Mouse (Mus musculus) myocyte (in vitro differentiated cells): ENCODE measurements around the gene Syt15. TPM values are rescaled to one million over a fixed set of nuclear protein-coding genes. Genes with fewer than 3 reads are reported as not detected.
A peak's percentile ranks its signal among the peaks of the same experiment; 100 is the strongest.

Source experiments
- H3K27me3 ChIP-seq: one replicate; pipeline ENCODE4 v1.6.1; 2011; ENCODE audit not compliant: control insufficient read depth, insufficient read depth, insufficient read length
- H3K36me3 ChIP-seq: one replicate; pipeline ENCODE4 v1.6.1; 2011; ENCODE audit not compliant: control insufficient read depth, insufficient read depth
- H3K4me2 ChIP-seq: one replicate; pipeline ENCODE4 v1.6.1; 2011; ENCODE audit warnings: low read depth, control low read depth
- H3K4me3 ChIP-seq: one replicate; pipeline ENCODE4 v1.5.1; 2011; ENCODE audit warnings: mild to moderate bottlenecking, control low read depth, moderate library complexity
- H3K79me2 ChIP-seq: one replicate; pipeline ENCODE4 v1.6.1; 2011; ENCODE audit not compliant: control insufficient read depth, insufficient read depth
- H3ac ChIP-seq: one replicate; pipeline ENCODE4 v1.6.1; 2011; ENCODE audit not compliant: control insufficient read depth, insufficient read length
- CEBPB ChIP-seq: IDR thresholded peaks from 2 replicates; pipeline ENCODE4 v1.6.1; 2011; ENCODE audit warnings: mild to moderate bottlenecking, moderate library complexity; ENCODE audit not compliant: poor library complexity, insufficient read depth, severe bottlenecking
- E2F4 ChIP-seq: IDR thresholded peaks from one replicate; pipeline ENCODE4 v1.6.1; 2011; ENCODE audit warnings: mild to moderate bottlenecking, control low read depth, moderate library complexity; ENCODE audit not compliant: insufficient read depth
- MAX ChIP-seq: IDR thresholded peaks from one replicate; pipeline ENCODE4 v1.6.1; 2011; ENCODE audit warnings: low read depth, mild to moderate bottlenecking, control low read depth
- MYOD1 ChIP-seq, 3 experiments: IDR thresholded peaks; one replicate each; pipeline ENCODE4 v1.6.1; 2011; ENCODE audit warnings: control low read depth in 2 of 3, low read depth in 2 of 3, mild to moderate bottlenecking in 2 of 3, moderate library complexity in 1 of 3; ENCODE audit not compliant: insufficient read length in 2 of 3, control insufficient read depth in 1 of 3
- MYOG ChIP-seq, 3 experiments: IDR thresholded peaks; one replicate each; pipeline ENCODE4 v1.6.1; 2011; ENCODE audit warnings: control low read depth in 2 of 3, low read depth in 2 of 3, mild to moderate bottlenecking in 2 of 3; ENCODE audit not compliant: insufficient read length in 2 of 3, control insufficient read depth in 1 of 3, insufficient read depth in 1 of 3
- POLR2A ChIP-seq: IDR thresholded peaks from one replicate; pipeline ENCODE4 v1.6.1; 2011; ENCODE audit warnings: low read depth, mild to moderate bottlenecking, control low read depth, moderate library complexity; ENCODE audit not compliant: insufficient read length
- POLR2AphosphoS2 ChIP-seq: IDR thresholded peaks from one replicate; pipeline ENCODE4 v1.6.1; 2011; ENCODE audit warnings: low read depth, control low read depth; ENCODE audit not compliant: insufficient read length
- REST ChIP-seq: IDR thresholded peaks from one replicate; pipeline ENCODE4 v1.6.1; 2011; ENCODE audit warnings: mild to moderate bottlenecking, control low read depth, moderate library complexity; ENCODE audit not compliant: insufficient read depth, insufficient read length
- SRF ChIP-seq: IDR thresholded peaks from one replicate; pipeline ENCODE4 v1.6.1; 2011; ENCODE audit warnings: low read depth; ENCODE audit not compliant: control insufficient read depth, insufficient read length
- TCF12 ChIP-seq: IDR thresholded peaks from one replicate; pipeline ENCODE4 v1.6.1; 2011; ENCODE audit warnings: mild to moderate bottlenecking, control low read depth; ENCODE audit not compliant: poor library complexity, insufficient read depth, severe bottlenecking
- TCF3 ChIP-seq: IDR thresholded peaks from one replicate; pipeline ENCODE4 v1.6.1; 2011; ENCODE audit warnings: low read depth, control low read depth; ENCODE audit not compliant: insufficient read length
- USF1 ChIP-seq: IDR thresholded peaks from one replicate; pipeline ENCODE4 v1.6.1; 2011; ENCODE audit warnings: low read depth, mild to moderate bottlenecking, control low read depth, moderate library complexity
- polyA plus RNA-seq: library from polyadenylated mRNA; unstranded; fragments of >200 nt; fragmentation: generic; extraction: Trizol; gene quantifications from one replicate; pipeline ENCODE4 v1.2.1, GENCODE M21; 2012; ENCODE audit warnings: missing spikeins

Syt15 gene
- polyA plus RNA-seq, 1 experiment, result not detected

DNA sequence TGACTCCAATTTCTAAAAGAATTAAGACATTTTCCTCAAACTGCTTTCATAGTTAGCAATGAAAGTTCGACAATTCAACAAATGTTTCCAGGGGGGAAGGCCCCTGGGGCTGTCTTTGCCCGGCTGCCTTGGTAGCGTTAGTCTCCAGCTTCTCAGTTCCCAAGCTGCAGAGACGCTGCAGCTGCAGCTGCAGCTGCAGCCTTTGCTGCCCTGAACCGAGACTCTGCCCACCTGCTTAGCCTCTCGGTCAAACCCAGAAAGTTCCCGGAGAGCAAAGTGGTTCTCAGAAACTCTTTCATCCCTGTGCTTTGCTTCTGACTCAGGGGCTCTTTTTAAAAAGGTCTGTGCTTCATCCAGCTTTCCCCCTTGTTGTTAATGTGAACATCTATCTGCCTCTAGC, 12.9 kb downstream of the Syt15 start:
- no peaks in the 10 kb centered on the region for H3K36me3 ChIP-seq
- no peak for TF ChIP-seq POLR2AphosphoS2
- TF ChIP-seq POLR2A, result no peak
- no peak for TF ChIP-seq TCF12
- no peak for TF ChIP-seq SRF
- TF ChIP-seq USF1, result no peak
- no peak for TF ChIP-seq TCF3

DNA sequence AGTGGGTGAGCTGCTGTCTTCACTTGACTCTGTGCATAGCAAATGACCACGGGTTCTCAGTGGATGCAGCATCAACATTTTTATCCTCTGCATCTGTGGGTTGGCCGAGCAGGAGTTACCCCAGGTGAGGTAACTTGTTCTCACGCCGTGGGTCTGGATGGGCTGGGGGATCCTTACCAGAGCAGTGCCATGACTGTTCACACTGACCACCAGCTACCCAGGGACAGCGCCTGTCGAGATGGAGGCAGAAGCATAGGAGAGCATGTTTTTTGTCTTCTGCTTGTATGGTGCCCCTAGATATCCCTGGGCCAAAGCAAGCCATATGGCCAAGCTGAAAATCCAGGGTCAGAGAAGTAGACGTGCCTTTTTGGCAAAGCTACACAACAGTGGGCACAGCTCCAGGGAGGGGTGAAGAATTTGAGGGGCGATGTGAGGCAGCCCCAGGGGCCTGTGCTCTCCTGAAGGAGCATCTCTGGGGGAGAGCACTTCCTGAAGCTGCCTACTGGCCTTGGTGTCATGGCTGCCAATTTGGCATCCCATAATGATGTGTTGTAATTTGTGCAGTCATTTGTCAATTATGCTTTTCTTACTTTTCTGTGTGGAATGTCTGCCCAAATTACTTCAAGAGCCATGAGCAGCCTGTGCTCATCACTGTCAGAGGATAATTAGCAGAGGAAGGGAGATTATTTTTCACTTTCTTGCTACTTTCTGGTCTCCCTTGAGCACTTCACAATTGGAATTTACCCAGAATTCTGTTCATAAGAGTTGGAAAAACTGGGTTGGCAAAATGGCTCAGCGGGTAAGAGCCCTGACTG, 13.7 kb downstream of the Syt15 start:
- Histone ChIP-seq H3K4me2 (no peak overlapping the region), H3K4me3 (no peak overlapping the region), H3K36me3 (no peaks in the 10 kb centered on the region), H3K27me3 (no peaks in the 10 kb centered on the region), H3ac (no peak overlapping the region), H3K79me2 (no peaks in the 10 kb centered on the region)
- TF ChIP-seq SRF, result no peak
- TF ChIP-seq POLR2AphosphoS2, result no peak
- no peak for TF ChIP-seq MYOD1 (IDR thresholded peaks at IDR 0.05; ENCODE audit: control insufficient read depth in 1 of 3, insufficient read length in 2 of 3, low read depth in 2 of 3)
- no peak for TF ChIP-seq TCF3
- no peak for TF ChIP-seq POLR2A
- TF ChIP-seq MAX, result no peak
- TF ChIP-seq USF1, result no peak
- TF ChIP-seq REST, result no peak
- no peak for TF ChIP-seq MYOG (IDR thresholded peaks at IDR 0.05; ENCODE audit: control insufficient read depth in 1 of 3, insufficient read depth in 1 of 3, insufficient read length in 2 of 3, low read depth in 2 of 3)
- TF ChIP-seq E2F4, result no peak
- no peak for TF ChIP-seq TCF12
- TF ChIP-seq CEBPB, result no peak

More for the DNA sequence above, 12.9 kb downstream of the Syt15 start:
- H3K79me2 ChIP-seq, result no peaks in the 10 kb centered on the region
- H3K27me3 ChIP-seq, result no peaks in the 10 kb centered on the region
- H3ac ChIP-seq, result no peak overlapping the region
- H3K4me2 ChIP-seq, result no peak overlapping the region
- no peak overlapping the region for H3K4me3 ChIP-seq

DNA sequence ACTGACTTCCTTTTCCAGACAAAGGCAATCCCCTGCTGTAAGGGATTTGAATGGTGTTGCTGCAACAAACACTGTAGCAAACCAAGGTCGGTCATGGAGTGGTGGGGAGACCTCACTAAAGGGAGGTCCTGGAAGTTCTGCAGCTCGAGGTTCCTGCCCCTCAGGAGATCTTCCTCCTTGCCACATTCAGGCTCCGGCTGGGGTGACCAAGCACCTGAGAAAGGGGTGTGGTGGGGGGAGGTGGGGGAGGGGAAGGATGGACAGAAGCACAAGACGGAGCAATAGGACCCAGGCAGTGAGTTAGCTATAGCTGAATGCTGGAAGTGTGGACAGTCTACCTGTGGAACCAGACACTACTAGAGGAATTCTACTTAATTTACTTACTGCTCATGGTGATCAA, 14.5 kb downstream of the Syt15 start:
- Histone ChIP-seq H3ac (no peak overlapping the region), H3K36me3 (peaks cover 4% of the 10 kb centered on the region), H3K4me3 (no peak overlapping the region), H3K79me2 (no peaks in the 10 kb centered on the region), H3K27me3 (no peaks in the 10 kb centered on the region), H3K4me2 (no peak overlapping the region)
- no peak for TF ChIP-seq MYOG (IDR thresholded peaks at IDR 0.05; ENCODE audit: control insufficient read depth in 1 of 3, insufficient read depth in 1 of 3, insufficient read length in 2 of 3, low read depth in 2 of 3)
- no peak for TF ChIP-seq POLR2A
- no peak for TF ChIP-seq TCF3
- TF ChIP-seq TCF12, result no peak
- no peak for TF ChIP-seq REST
- no peak for TF ChIP-seq CEBPB
- no peak for TF ChIP-seq SRF
- TF ChIP-seq MAX, result no peak
- no peak for TF ChIP-seq MYOD1 (IDR thresholded peaks at IDR 0.05; ENCODE audit: control insufficient read depth in 1 of 3, insufficient read length in 2 of 3, low read depth in 2 of 3)
- TF ChIP-seq POLR2AphosphoS2, result no peak

DNA sequence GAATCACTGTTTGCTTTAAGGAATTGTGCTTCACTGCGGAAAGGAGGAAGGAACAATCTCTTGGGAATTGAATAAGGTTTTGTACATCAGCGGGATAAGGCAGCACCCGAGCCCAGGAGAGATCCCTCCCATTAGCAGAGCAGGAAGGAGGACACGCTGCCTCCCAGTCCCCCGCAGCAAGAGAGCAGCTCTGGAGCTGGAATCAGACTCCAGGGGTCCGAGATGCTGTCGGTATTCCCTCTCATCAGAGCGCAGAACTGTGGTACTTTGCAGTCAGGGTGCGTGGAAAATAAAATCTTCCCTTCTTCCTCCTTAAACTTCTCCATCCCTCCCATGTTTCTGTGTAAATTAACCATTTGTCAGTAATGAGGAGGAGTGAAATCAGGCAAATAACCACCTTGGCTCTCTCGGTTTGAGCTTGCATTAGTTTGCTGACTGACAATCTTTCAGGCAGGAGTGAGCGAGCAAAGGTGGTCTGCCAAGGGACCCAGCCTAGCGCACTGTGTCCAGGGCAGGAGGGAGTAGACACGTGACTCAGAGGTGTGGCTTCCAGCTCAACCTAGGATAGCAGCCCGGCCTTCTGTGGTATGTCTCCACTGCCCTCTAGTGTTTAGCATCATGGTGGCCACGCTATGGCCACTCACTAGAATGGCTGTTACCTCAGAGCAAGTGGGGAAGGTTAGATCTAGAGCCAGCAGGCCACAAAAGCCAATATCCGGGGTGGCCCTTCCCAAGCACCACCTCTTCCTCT, 15.4 kb downstream of the Syt15 start:
- no peak for TF ChIP-seq E2F4
- TF ChIP-seq USF1, result peak; percentile 91
- Histone ChIP-seq H3K27me3 (no peaks in the 10 kb centered on the region), H3K4me3 (no peak overlapping the region), H3K4me2 (peak overlapping the region; percentile 47), H3K79me2 (no peaks in the 10 kb centered on the region), H3ac (no peak overlapping the region), H3K36me3 (peaks cover 4% of the 10 kb centered on the region)

DNA sequence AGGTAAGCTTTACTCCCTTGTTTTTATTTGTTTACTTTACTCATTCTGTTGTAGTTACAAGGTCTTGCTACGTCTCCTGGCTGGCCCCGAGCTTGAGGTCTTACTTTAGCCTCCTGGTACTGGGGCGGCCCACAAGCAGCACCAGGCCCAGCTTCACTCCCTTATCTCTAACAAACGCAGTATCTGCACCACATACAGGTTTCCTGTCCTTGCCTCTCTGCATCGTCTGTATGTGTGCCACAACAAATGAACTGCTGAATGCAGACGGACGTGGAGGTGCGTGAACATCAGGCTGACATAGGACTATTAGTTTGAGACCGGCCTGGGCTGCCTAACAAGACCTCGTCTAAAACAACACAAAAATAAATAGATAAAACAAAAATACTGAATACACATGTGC, 20.9 kb downstream of the Syt15 start:
- Histone ChIP-seq H3K27me3 (no peaks in the 10 kb centered on the region), H3K79me2 (no peaks in the 10 kb centered on the region), H3ac (no peak overlapping the region), H3K36me3 (peaks cover 4% of the 10 kb centered on the region), H3K4me3 (no peak overlapping the region), H3K4me2 (no peak overlapping the region)
- TF ChIP-seq TCF3 (no peak), CEBPB (no peak), SRF (no peak), TCF12 (no peak), E2F4 (no peak), POLR2A (no peak), REST (no peak), MYOG (IDR thresholded peaks at IDR 0.05; ENCODE audit: control insufficient read depth in 1 of 3, insufficient read depth in 1 of 3, insufficient read length in 2 of 3, low read depth in 2 of 3) (no peak), POLR2AphosphoS2 (no peak), MAX (no peak), USF1 (no peak)
